ENCODE assay signal across 8 mouse cellular contexts in the genomic region with DNA sequence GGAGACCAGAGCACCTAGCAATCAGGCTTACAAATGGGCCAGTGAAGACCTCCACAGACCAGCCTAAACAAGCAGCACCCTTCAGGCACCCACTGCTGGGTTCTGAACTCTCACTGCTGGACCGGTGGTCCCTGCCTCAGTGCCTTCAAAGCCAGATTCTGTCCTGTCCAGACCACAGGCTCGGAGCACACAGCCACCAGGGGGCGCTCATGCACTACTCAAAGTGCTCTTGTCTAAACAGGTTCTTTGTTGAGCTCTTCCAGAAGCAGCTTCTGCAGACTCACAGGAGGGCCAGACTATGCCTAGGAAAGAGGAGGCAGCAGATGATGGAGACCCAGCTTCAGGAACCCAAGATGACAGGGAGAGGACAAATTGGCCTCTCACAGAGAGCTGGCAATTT. TPM values are rescaled to one million over a fixed set of nuclear protein-coding genes. Genes with fewer than 3 reads are reported as not detected.
DNase-seq lines count a peak whose midpoint lies in the region; ATAC-seq and TF ChIP-seq lines count a peak whose summit lies in the region.

No protein-coding gene starts in this region.

- no peak overlapping the region for H3K4me2 ChIP-seq in heart, embryonic 12.5 days
- H3K4me2 ChIP-seq in liver, embryonic 13.5 days, result no peak overlapping the region
- H3K4me2 ChIP-seq in neural tube, embryonic 12.5 days (replicated peaks), result no peak overlapping the region
- no peak overlapping the region for H3K4me2 ChIP-seq in stomach, postnatal 0 days (replicated peaks; ENCODE audit: low read depth)

- H3K27ac ChIP-seq in heart, embryonic 12.5 days (ENCODE audit: poor library complexity, severe bottlenecking), result peak overlapping the region; percentile 67; the same call in 1 of the 2 replicates
- H3K27ac ChIP-seq in liver, embryonic 13.5 days, result no peak overlapping the region
- H3K27ac ChIP-seq in neural tube, embryonic 12.5 days, result no peak overlapping the region
- no peak overlapping the region for H3K27ac ChIP-seq in stomach, postnatal 0 days (replicated peaks)

- TF ChIP-seq EP300 in stomach, postnatal 0 days (optimal IDR thresholded peaks at IDR 0.05), result no peak

- H3K79me2 ChIP-seq in C2C12 (ENCODE audit: control insufficient read depth, insufficient read depth), result no peaks in the 10 kb centered on the region

- 0 out of 2 replicates have a peak overlapping the region, but pooled peaks have one; percentile 17 for H3K9ac ChIP-seq in heart, embryonic 12.5 days
- H3K9ac ChIP-seq in liver, embryonic 13.5 days, result no peak overlapping the region; the same call in 1 of the 2 replicates
- H3K9ac ChIP-seq in neural tube, embryonic 12.5 days, result no peak overlapping the region
- H3K9ac ChIP-seq in stomach, postnatal 0 days (ENCODE audit: low read length), result no peak overlapping the region

- H3K4me3 ChIP-seq in C2C12 (ENCODE audit: insufficient read depth, poor library complexity, severe bottlenecking), result no peak overlapping the region
- no peak overlapping the region for H3K4me3 ChIP-seq in heart, embryonic 12.5 days
- no peak overlapping the region for H3K4me3 ChIP-seq in liver, embryonic 13.5 days (replicated peaks)
- H3K4me3 ChIP-seq in neural tube, embryonic 12.5 days, result no peak overlapping the region
- no peak overlapping the region for H3K4me3 ChIP-seq in stomach, postnatal 0 days (ENCODE audit: low read depth, low read length)

- H3K79me3 ChIP-seq in C2C12 (ENCODE audit: low read depth), result no peaks in the 10 kb centered on the region

- no peaks in the 10 kb centered on the region for H3K9me3 ChIP-seq in heart, embryonic 12.5 days (replicated peaks)
- no peaks in the 10 kb centered on the region for H3K9me3 ChIP-seq in liver, embryonic 13.5 days (replicated peaks)
- no peaks in the 10 kb centered on the region for H3K9me3 ChIP-seq in neural tube, embryonic 12.5 days
- H3K9me3 ChIP-seq in stomach, postnatal 0 days (ENCODE audit: control insufficient read depth, low read length), result no peaks in the 10 kb centered on the region

- peak; percentile 79 for TF ChIP-seq CTCF in C2C12 (IDR thresholded peaks at IDR 0.05; ENCODE audit: control insufficient read depth, insufficient read depth, insufficient read length)
- peak; percentile 98 for TF ChIP-seq CTCF in stomach, postnatal 0 days (IDR thresholded peaks at IDR 0.05; ENCODE audit: low read depth)

- DNase-seq in brain, adult 2 months (ENCODE audit: low read depth, low spot score), result peak; percentile 95
- DNase-seq in kidney, postnatal 14 days, result peak; percentile 87
- DNase-seq in liver, embryonic 13.5 days, result peak; percentile 73
- peak; percentile 90 for DNase-seq in stomach, postnatal 0 days (ENCODE audit: low spot score)

- no peaks in the 10 kb centered on the region for H3K27me3 ChIP-seq in C2C12 (ENCODE audit: control insufficient read depth, insufficient read depth, insufficient read length)
- no peaks in the 10 kb centered on the region for H3K27me3 ChIP-seq in heart, embryonic 12.5 days (replicated peaks)
- H3K27me3 ChIP-seq in liver, embryonic 13.5 days, result no peaks in the 10 kb centered on the region
- no peaks in the 10 kb centered on the region for H3K27me3 ChIP-seq in neural tube, embryonic 12.5 days (replicated peaks)
- no peaks in the 10 kb centered on the region for H3K27me3 ChIP-seq in stomach, postnatal 0 days (ENCODE audit: control insufficient read depth, insufficient read depth, low read length)

- H3K36me3 ChIP-seq in C2C12 (ENCODE audit: control insufficient read depth, insufficient read depth), result no peaks in the 10 kb centered on the region
- H3K36me3 ChIP-seq in heart, embryonic 12.5 days, result no peaks in the 10 kb centered on the region
- no peaks in the 10 kb centered on the region for H3K36me3 ChIP-seq in liver, embryonic 13.5 days
- H3K36me3 ChIP-seq in neural tube, embryonic 12.5 days, result no peaks in the 10 kb centered on the region
- no peaks in the 10 kb centered on the region for H3K36me3 ChIP-seq in stomach, postnatal 0 days (ENCODE audit: control insufficient read depth, insufficient read depth, low read length)

- WGBS in heart, embryonic 12.5 days, result 2% methylated on average over 3 of the region's 3 CpGs
- WGBS in liver, embryonic 13.5 days (ENCODE audit: insufficient replicate concordance), result 3% methylated on average over 3 of the region's 3 CpGs
- WGBS in neural tube, embryonic 12.5 days, result 5% methylated on average over 3 of the region's 3 CpGs
- WGBS in stomach, postnatal 0 days, result 2% methylated on average over 3 of the region's 3 CpGs

- H3ac ChIP-seq in C2C12 (ENCODE audit: control insufficient read depth, insufficient read length, low read depth), result no peak overlapping the region

- H3K4me1 ChIP-seq in heart, embryonic 12.5 days (replicated peaks), result peaks cover 42% of the 10 kb centered on the region
- peaks cover 43% of the 10 kb centered on the region for H3K4me1 ChIP-seq in liver, embryonic 13.5 days (replicated peaks)
- H3K4me1 ChIP-seq in neural tube, embryonic 12.5 days, result no peaks in the 10 kb centered on the region
- H3K4me1 ChIP-seq in stomach, postnatal 0 days (replicated peaks; ENCODE audit: control insufficient read depth, insufficient read depth), result no peaks in the 10 kb centered on the region; the same call in 1 of the 2 replicates

- peak; percentile 62 for ATAC-seq in erythroblast, adult 5-6 weeks (replicated peaks; ENCODE audit: low FRiP score, poor library complexity, severe bottlenecking)
- peak; percentile 51; the same call in 1 of the 2 replicates for ATAC-seq in heart, embryonic 12.5 days (ENCODE audit: insufficient number of reproducible peaks, low FRiP score)
- peak; percentile 56 for ATAC-seq in liver, embryonic 13.5 days (ENCODE audit: low read depth)
- peak; percentile 81 for ATAC-seq in neural tube, embryonic 12.5 days (ENCODE audit: low FRiP score, low read depth)
- peak; percentile 82 for ATAC-seq in stomach, postnatal 0 days (ENCODE audit: low FRiP score, low TSS enrichment)

TF ChIP-seq in C2C12, 6 proteins besides CTCF, POLR2A, EP300 and RAD21:
- no peak for TF ChIP-seq MYOG (IDR thresholded peaks at IDR 0.05; ENCODE audit: control insufficient read depth, extremely low read depth, insufficient read length)
- no peak for TF ChIP-seq MYOD1 (IDR thresholded peaks at IDR 0.05; ENCODE audit: control insufficient read depth, insufficient read length, low read depth)
- TF ChIP-seq CEBPB (IDR thresholded peaks at IDR 0.05; ENCODE audit: low read depth), result no peak
- TF ChIP-seq MAX (IDR thresholded peaks at IDR 0.05), result no peak
- no peak for TF ChIP-seq USF1 (IDR thresholded peaks at IDR 0.05; ENCODE audit: low read depth)
- no peak for TF ChIP-seq FOSL1 (IDR thresholded peaks at IDR 0.05; ENCODE audit: insufficient read depth, low read length, poor library complexity, severe bottlenecking)

RNA-seq across cellular contexts. Expression of a gene that starts 30.9 kb away (rescaled TPM):
- 0.04 TPM for polyA plus RNA-seq in C2C12 (2012; fragmentation: generic; extraction: Trizol)
- not detected in 2 replicates for total RNA-seq in erythroblast, adult 5-6 weeks (2015; ENCODE audit: low replicate concordance)
- not detected in 2 replicates for total RNA-seq in erythroblast, adult 5-6 weeks (2017; ENCODE audit: low replicate concordance)
- not detected in 2 replicates for polyA plus RNA-seq in heart, embryonic 12.5 days (2016; fragmentation: Nextera tagmentation; extraction: Ambion mirVana)
- polyA plus RNA-seq in liver, embryonic 13.5 days (2015; fragmentation: Nextera tagmentation; extraction: Ambion mirVana), result not detected in 2 replicates
- polyA plus RNA-seq in neural tube, embryonic 12.5 days (2016; fragmentation: Nextera tagmentation; extraction: Ambion mirVana), result not detected in 2 replicates
- polyA plus RNA-seq in stomach, postnatal 0 days (2015; fragmentation: Nextera tagmentation; extraction: Ambion mirVana), result not detected in 2 replicates

RNA-seq across cellular contexts. Expression of a gene that starts 37.3 kb away (rescaled TPM):
- polyA plus RNA-seq in C2C12 (2012; fragmentation: generic; extraction: Trizol), result not detected
- total RNA-seq in erythroblast, adult 5-6 weeks (2015; ENCODE audit: low replicate concordance), result not detected in 2 replicates
- not detected in 2 replicates for total RNA-seq in erythroblast, adult 5-6 weeks (2017; ENCODE audit: low replicate concordance)
- not detected in 2 replicates for polyA plus RNA-seq in heart, embryonic 12.5 days (2016; fragmentation: Nextera tagmentation; extraction: Ambion mirVana)
- not detected in 2 replicates for polyA plus RNA-seq in liver, embryonic 13.5 days (2015; fragmentation: Nextera tagmentation; extraction: Ambion mirVana)
- not detected in 2 replicates for polyA plus RNA-seq in neural tube, embryonic 12.5 days (2016; fragmentation: Nextera tagmentation; extraction: Ambion mirVana)
- not detected in 2 replicates for polyA plus RNA-seq in stomach, postnatal 0 days (2015; fragmentation: Nextera tagmentation; extraction: Ambion mirVana)

RNA-seq across cellular contexts. Expression of a gene that starts 39.3 kb away (rescaled TPM):
- polyA plus RNA-seq in C2C12 (2012; fragmentation: generic; extraction: Trizol), result 2.0 TPM
- 1.0 and 1.2 TPM in 2 replicates for total RNA-seq in erythroblast, adult 5-6 weeks (2015; ENCODE audit: low replicate concordance)
- 0.42 TPM in 1 of 2 replicates, not detected in the other for total RNA-seq in erythroblast, adult 5-6 weeks (2017; ENCODE audit: low replicate concordance)
- 5.4 and 7.4 TPM in 2 replicates for polyA plus RNA-seq in heart, embryonic 12.5 days (2016; fragmentation: Nextera tagmentation; extraction: Ambion mirVana)
- polyA plus RNA-seq in liver, embryonic 13.5 days (2015; fragmentation: Nextera tagmentation; extraction: Ambion mirVana), result 1.5 and 1.8 TPM in 2 replicates
- 0.47 and 1.2 TPM in 2 replicates for polyA plus RNA-seq in neural tube, embryonic 12.5 days (2016; fragmentation: Nextera tagmentation; extraction: Ambion mirVana)
- 9.9 and 12.0 TPM in 2 replicates for polyA plus RNA-seq in stomach, postnatal 0 days (2015; fragmentation: Nextera tagmentation; extraction: Ambion mirVana)

RNA-seq across cellular contexts. Expression of a gene that starts 48.2 kb away (rescaled TPM):
- polyA plus RNA-seq in C2C12 (2012; fragmentation: generic; extraction: Trizol), result not detected
- total RNA-seq in erythroblast, adult 5-6 weeks (2015; ENCODE audit: low replicate concordance), result not detected in 2 replicates
- total RNA-seq in erythroblast, adult 5-6 weeks (2017; ENCODE audit: low replicate concordance), result 121 and 215 TPM in 2 replicates
- polyA plus RNA-seq in heart, embryonic 12.5 days (2016; fragmentation: Nextera tagmentation; extraction: Ambion mirVana), result 3.0 TPM in 1 of 2 replicates, not detected in the other
- polyA plus RNA-seq in liver, embryonic 13.5 days (2015; fragmentation: Nextera tagmentation; extraction: Ambion mirVana), result 0.61 TPM in 1 of 2 replicates, not detected in the other
- polyA plus RNA-seq in neural tube, embryonic 12.5 days (2016; fragmentation: Nextera tagmentation; extraction: Ambion mirVana), result 0.90 and 1.5 TPM in 2 replicates
- polyA plus RNA-seq in stomach, postnatal 0 days (2015; fragmentation: Nextera tagmentation; extraction: Ambion mirVana), result 0.80 and 0.81 TPM in 2 replicates

RNA-seq across cellular contexts. Expression of a gene that starts 53.6 kb away (rescaled TPM):
- 384 TPM for polyA plus RNA-seq in C2C12 (2012; fragmentation: generic; extraction: Trizol)
- 138 and 155 TPM in 2 replicates for total RNA-seq in erythroblast, adult 5-6 weeks (2015; ENCODE audit: low replicate concordance)
- 126 and 150 TPM in 2 replicates for total RNA-seq in erythroblast, adult 5-6 weeks (2017; ENCODE audit: low replicate concordance)
- 431 and 436 TPM in 2 replicates for polyA plus RNA-seq in heart, embryonic 12.5 days (2016; fragmentation: Nextera tagmentation; extraction: Ambion mirVana)
- 297 and 306 TPM in 2 replicates for polyA plus RNA-seq in liver, embryonic 13.5 days (2015; fragmentation: Nextera tagmentation; extraction: Ambion mirVana)
- 200 and 207 TPM in 2 replicates for polyA plus RNA-seq in neural tube, embryonic 12.5 days (2016; fragmentation: Nextera tagmentation; extraction: Ambion mirVana)
- polyA plus RNA-seq in stomach, postnatal 0 days (2015; fragmentation: Nextera tagmentation; extraction: Ambion mirVana), result 798 and 841 TPM in 2 replicates
